Mouse (Mus musculus) cerebellum, adult 2 months (tissue): ENCODE data around the gene 1700020A23Rik.

Experiments used
- CTCF ChIP-seq: fragments of 200-500 bp; IDR thresholded peaks from 2 replicates; pipeline ENCODE4 v1.5.1; 2011; ENCODE audit warnings: low read depth, mild to moderate bottlenecking, control low read depth, low read length, moderate library complexity, borderline replicate concordance; ENCODE audit not compliant: insufficient read depth
- POLR2A ChIP-seq: fragments of 200-500 bp; IDR thresholded peaks from 2 replicates; pipeline ENCODE4 v1.6.1; 2011; ENCODE audit warnings: low read length, control low read depth, borderline replicate concordance; ENCODE audit not compliant: insufficient read depth

- peak; percentile 39; the same call in 1 of the 2 replicates for TF ChIP-seq CTCF
- no peak for TF ChIP-seq POLR2A
Observed at GRCm38 (mm10) chr2:130362511-130363026, 42.5 kb upstream of the 1700020A23Rik start.
